Mouse (Mus musculus) olfactory bulb, adult 2 months (tissue): ENCODE measurements around the gene Gm12394. TPM values are rescaled to one million over a fixed set of nuclear protein-coding genes. Genes with fewer than 3 reads are reported as not detected.

Experiments used
- H3K27ac ChIP-seq: fragments of 200-500 bp; 2 replicates; pipeline ENCODE4 v1.5.1; 2012; ENCODE audit warnings: low read depth, low read length; ENCODE audit not compliant: insufficient read depth
- H3K4me1 ChIP-seq: fragments of 200-500 bp; 2 replicates; pipeline ENCODE4 v1.6.1; 2012; ENCODE audit warnings: low read length; ENCODE audit not compliant: control insufficient read depth, insufficient read depth
- H3K4me3 ChIP-seq: fragments of 200-500 bp; 2 replicates; pipeline ENCODE4 v1.5.1; 2012; ENCODE audit warnings: mild to moderate bottlenecking, low read depth, low read length, moderate library complexity; ENCODE audit not compliant: insufficient read depth
- CTCF ChIP-seq: fragments of 200-500 bp; IDR thresholded peaks from 2 replicates; pipeline ENCODE4 v1.5.1; 2012; ENCODE audit warnings: low read depth, mild to moderate bottlenecking, low read length, moderate library complexity; ENCODE audit not compliant: insufficient read depth
- POLR2A ChIP-seq: fragments of 200-500 bp; IDR thresholded peaks from 2 replicates; pipeline ENCODE4 v1.6.1; 2012; ENCODE audit warnings: mild to moderate bottlenecking, low read depth, low read length, moderate library complexity; ENCODE audit not compliant: insufficient read depth
- WGBS: fragments of 180-500 bp; shearing (Covaris S2); methylation state at CpG from one replicate; pipeline ENCODE4 v1.1.7; 2018; 5-methylcytosine and 5-hydroxymethylcytosine counted together
- polyA plus RNA-seq: library from polyadenylated mRNA; stranded (reverse); fragments of >200 nt; gene quantifications from 2 replicates; pipeline ENCODE4 v1.2.4, GENCODE M21; 2012; ENCODE audit warnings: low replicate concordance; ENCODE audit not compliant: missing spikeins, insufficient read depth, insufficient read length

Gene Gm12394
- polyA plus RNA-seq, 1 experiment: not detected

GRCm38 (mm10) chr4:42888806-42889205 lies 32.2 kb upstream of the Gm12394 start:
- no peak overlapping the region for H3K4me3 ChIP-seq
- H3K27ac ChIP-seq: no peak overlapping the region
- no peaks in the 10 kb centered on the region for H3K4me1 ChIP-seq
- TF ChIP-seq CTCF (no peak), POLR2A (no peak)
- 97% methylated on average over 6 of the region's 6 CpGs for WGBS

- Histone ChIP-seq H3K27ac (no peak overlapping the region), H3K4me3 (no peak overlapping the region), H3K4me1 (no peaks in the 10 kb centered on the region)
- no peak for TF ChIP-seq POLR2A
- no peak for TF ChIP-seq CTCF
- 83% methylated on average over 6 of the region's 6 CpGs for WGBS
Measured at GRCm38 (mm10) chr4:42886926-42887325, 30.4 kb upstream of the Gm12394 start.

GRCm38 (mm10) chr4:42880677-42880948 lies 24.0 kb upstream of the Gm12394 start:
- TF ChIP-seq POLR2A (no peak), CTCF (no peak)
- H3K4me3 ChIP-seq: no peak overlapping the region
- no peak overlapping the region for H3K27ac ChIP-seq
- 67% methylated on average over 1 of the region's 1 CpGs for WGBS
- H3K4me1 ChIP-seq: no peaks in the 10 kb centered on the region

GRCm38 (mm10) chr4:42879829-42880676 lies 23.5 kb upstream of the Gm12394 start:
- no peak overlapping the region for H3K27ac ChIP-seq
- no peak overlapping the region for H3K4me3 ChIP-seq
- no peaks in the 10 kb centered on the region for H3K4me1 ChIP-seq
- WGBS: 85% methylated on average over 16 of the region's 16 CpGs
- no peak for TF ChIP-seq CTCF
- TF ChIP-seq POLR2A: no peak

- no peak overlapping the region for H3K27ac ChIP-seq
- 87% methylated on average over 2 of the region's 2 CpGs for WGBS
- no peak overlapping the region for H3K4me3 ChIP-seq
- no peaks in the 10 kb centered on the region for H3K4me1 ChIP-seq
- TF ChIP-seq CTCF (no peak), POLR2A (no peak)
Measured at GRCm38 (mm10) chr4:42877657-42878056, 21.1 kb upstream of the Gm12394 start.

GRCm38 (mm10) chr4:42876586-42877291 lies 20.2 kb upstream of the Gm12394 start:
- Histone ChIP-seq H3K27ac (no peak overlapping the region), H3K4me3 (no peak overlapping the region), H3K4me1 (no peaks in the 10 kb centered on the region)
- WGBS: 33% methylated on average over 5 of the region's 5 CpGs
- no peak for TF ChIP-seq POLR2A
- TF ChIP-seq CTCF: no peak

GRCm38 (mm10) chr4:42874134-42874533 lies 17.6 kb upstream of the Gm12394 start, which contains the start of gene Fam205c:
Gene Fam205c (minus strand): TSS chr4:42874234.
- 87% methylated on average over 7 of the region's 7 CpGs for WGBS
- TF ChIP-seq POLR2A (no peak), CTCF (no peak)

GRCm38 (mm10) chr4:42872746-42873435 lies 16.3 kb upstream of the Gm12394 start:
- TF ChIP-seq POLR2A: no peak
- TF ChIP-seq CTCF: no peak
- H3K4me1 ChIP-seq: no peaks in the 10 kb centered on the region
- H3K4me3 ChIP-seq: no peak overlapping the region
- 91% methylated on average over 16 of the region's 16 CpGs for WGBS
- no peak overlapping the region for H3K27ac ChIP-seq

More at GRCm38 (mm10) chr4:42874134-42874533, 17.6 kb upstream of the Gm12394 start, which contains the start of gene Fam205c:
- Histone ChIP-seq H3K4me3 (no peak within 1 kb of the TSS), H3K27ac (no peak within 1 kb of the TSS), H3K4me1 (no peaks in the 10 kb centered on the region)

- TF ChIP-seq POLR2A (no peak), CTCF (no peak)
- Histone ChIP-seq H3K4me3 (no peak overlapping the region), H3K27ac (no peak overlapping the region), H3K4me1 (no peaks in the 10 kb centered on the region)
- 93% methylated on average over 7 of the region's 7 CpGs for WGBS
Measured at GRCm38 (mm10) chr4:42872151-42872550, 15.6 kb upstream of the Gm12394 start.
